Mouse (Mus musculus): Measurements from ENCODE around the gene Hydin. TPM values are rescaled to one million over a fixed set of nuclear protein-coding genes. Genes with fewer than 3 reads are reported as not detected.

The Hydin gene
- total RNA-seq, 2 experiments from 2014 or later, result 0.11 TPM; not detected in 1

GRCm38 (mm10) chr8:110440528-110440927, 173.8 kb downstream of the Hydin start:
- no peak for ATAC-seq (ENCODE audit: poor library complexity, severe bottlenecking)

- ATAC-seq (ENCODE audit: poor library complexity, severe bottlenecking), result no peak
Measured at GRCm38 (mm10) chr8:110444276-110444675, 177.5 kb downstream of the Hydin start.

- no peak for ATAC-seq (ENCODE audit: poor library complexity, severe bottlenecking)
Measured at GRCm38 (mm10) chr8:110450463-110450862, 183.7 kb downstream of the Hydin start.

GRCm38 (mm10) chr8:110454466-110454865, 187.7 kb downstream of the Hydin start:
- no peak for ATAC-seq (ENCODE audit: poor library complexity, severe bottlenecking)

- no peak for ATAC-seq (ENCODE audit: poor library complexity, severe bottlenecking)
Measured at GRCm38 (mm10) chr8:110457424-110457823, 190.6 kb downstream of the Hydin start.

- no peak for ATAC-seq (ENCODE audit: poor library complexity, severe bottlenecking)
Measured at GRCm38 (mm10) chr8:110462627-110463208, 195.9 kb downstream of the Hydin start.

- no peak for ATAC-seq (ENCODE audit: poor library complexity, severe bottlenecking)
Measured at GRCm38 (mm10) chr8:110463773-110464460, 197.1 kb downstream of the Hydin start.

- no peak for ATAC-seq (ENCODE audit: poor library complexity, severe bottlenecking)
Measured at GRCm38 (mm10) chr8:110465606-110466005, 198.8 kb downstream of the Hydin start.

GRCm38 (mm10) chr8:110477256-110477655, 210.5 kb downstream of the Hydin start:
- ATAC-seq (ENCODE audit: poor library complexity, severe bottlenecking), result no peak

GRCm38 (mm10) chr8:110478576-110478975, 211.8 kb downstream of the Hydin start:
- ATAC-seq (ENCODE audit: poor library complexity, severe bottlenecking), result no peak

- ATAC-seq (ENCODE audit: poor library complexity, severe bottlenecking), result no peak
Measured at GRCm38 (mm10) chr8:110479401-110479800, 212.6 kb downstream of the Hydin start.

- no peak for ATAC-seq (ENCODE audit: poor library complexity, severe bottlenecking)
Measured at GRCm38 (mm10) chr8:110482275-110482674, 215.5 kb downstream of the Hydin start.

- ATAC-seq (ENCODE audit: poor library complexity, severe bottlenecking), result no peak
Measured at GRCm38 (mm10) chr8:110485234-110485633, 218.5 kb downstream of the Hydin start.

- ATAC-seq (ENCODE audit: poor library complexity, severe bottlenecking), result no peak
Measured at GRCm38 (mm10) chr8:110486020-110486419, 219.2 kb downstream of the Hydin start.

GRCm38 (mm10) chr8:110487644-110488043, 220.9 kb downstream of the Hydin start:
- no peak for ATAC-seq (ENCODE audit: poor library complexity, severe bottlenecking)

GRCm38 (mm10) chr8:110489344-110489743, 222.6 kb downstream of the Hydin start:
- ATAC-seq (ENCODE audit: poor library complexity, severe bottlenecking), result no peak

- ATAC-seq (ENCODE audit: poor library complexity, severe bottlenecking), result no peak
Measured at GRCm38 (mm10) chr8:110491118-110491517, 224.3 kb downstream of the Hydin start.

- ATAC-seq (ENCODE audit: poor library complexity, severe bottlenecking), result no peak
Measured at GRCm38 (mm10) chr8:110496286-110496685, 229.5 kb downstream of the Hydin start.

GRCm38 (mm10) chr8:110500253-110500652, 233.5 kb downstream of the Hydin start:
- no peak for ATAC-seq (ENCODE audit: poor library complexity, severe bottlenecking)

GRCm38 (mm10) chr8:110500661-110501060, 233.9 kb downstream of the Hydin start:
- no peak for ATAC-seq (ENCODE audit: poor library complexity, severe bottlenecking)

- ATAC-seq (ENCODE audit: poor library complexity, severe bottlenecking), result no peak
Measured at GRCm38 (mm10) chr8:110501330-110501729, 234.6 kb downstream of the Hydin start.

- no peak for ATAC-seq (ENCODE audit: poor library complexity, severe bottlenecking)
Measured at GRCm38 (mm10) chr8:110502880-110503279, 236.1 kb downstream of the Hydin start.

GRCm38 (mm10) chr8:110508766-110509165, 242.0 kb downstream of the Hydin start:
- ATAC-seq (ENCODE audit: poor library complexity, severe bottlenecking), result no peak

All from megakaryocyte, adult 5-6 weeks (primary cell).